Mouse (Mus musculus) liver, embryonic 14.5 days (tissue): ENCODE results near the gene Ppp4r4. TPM values are rescaled to one million over a fixed set of nuclear protein-coding genes. Genes with fewer than 3 reads are reported as not detected.

ENCODE experiments used
- ATAC-seq: fragments of 200-750 bp; cut with Nextera tagmentation; 2 replicates; pipeline ENCODE4 v1.8.0; 2017; ENCODE audit warnings: moderate number of reproducible peaks, mild to moderate bottlenecking, moderate library complexity; ENCODE audit not compliant: insufficient read depth
- DNase-seq, 3 experiments: peaks; one replicate each; pipeline ENCODE4 v3.0.0-alpha.2; 2012 to 2013; ENCODE audit warnings: low read depth in 3 of 3, low spot score in 3 of 3
- H3K27ac ChIP-seq: fragments of 300-500 bp; sonication (generic); 2 replicates; pipeline ENCODE4 v1.5.1; 2014; ENCODE audit warnings: moderate library complexity, mild to moderate bottlenecking, control low read depth, inconsistent platforms
- H3K27me3 ChIP-seq: fragments of 300-500 bp; sonication (generic); 2 replicates; pipeline ENCODE4 v1.6.1; 2014; ENCODE audit warnings: mild to moderate bottlenecking, low read length, moderate library complexity; ENCODE audit not compliant: control insufficient read depth, insufficient read depth
- H3K36me3 ChIP-seq: fragments of 300-500 bp; sonication (generic); replicated peaks from 2 replicates; pipeline ENCODE4 v1.6.1; 2014; ENCODE audit warnings: low read depth; ENCODE audit not compliant: control insufficient read depth, insufficient read depth
- H3K4me1 ChIP-seq, 2 experiments: fragments of 200-500 bp in 1 of 2; fragments of 300-500 bp in 1 of 2; sonication (generic) in 1 of 2; replicated peaks; 2 replicates each; pipeline ENCODE4 v1.6.1; 2012 to 2014; ENCODE audit warnings: antibody characterized with exemption in 1 of 2, inconsistent platforms in 1 of 2, low read length in 1 of 2; ENCODE audit not compliant: control insufficient read depth in 2 of 2, insufficient read depth in 2 of 2
- H3K4me2 ChIP-seq: fragments of 300-500 bp; sonication (generic); 2 replicates; pipeline ENCODE4 v1.6.1; 2014; ENCODE audit warnings: low read depth, mild to moderate bottlenecking, control low read depth, moderate library complexity
- H3K4me3 ChIP-seq, 2 experiments: fragments of 200-500 bp in 1 of 2; fragments of 300-500 bp in 1 of 2; sonication (generic) in 1 of 2; 2 replicates each; pipeline ENCODE4 v1.5.1; 2012 to 2014; ENCODE audit warnings: low read depth in 2 of 2, low read length in 2 of 2, mild to moderate bottlenecking in 2 of 2, control low read depth in 1 of 2, inconsistent platforms in 1 of 2, moderate library complexity in 1 of 2; ENCODE audit not compliant: insufficient read depth in 1 of 2
- H3K9ac ChIP-seq: fragments of 300-500 bp; sonication (generic); replicated peaks from 2 replicates; pipeline ENCODE4 v1.6.1; 2014; ENCODE audit warnings: mild to moderate bottlenecking, control low read depth, moderate library complexity
- H3K9me3 ChIP-seq: fragments of 300-500 bp; sonication (generic); 2 replicates; pipeline ENCODE4 v1.6.1; 2016; ENCODE audit warnings: low read length, mixed read lengths; ENCODE audit not compliant: control insufficient read depth
- CTCF ChIP-seq: IDR thresholded peaks from 2 replicates; pipeline ENCODE4 v1.5.1; 2016; ENCODE audit warnings: antibody characterized with exemption, low read depth, control low read depth
- EP300 ChIP-seq: IDR thresholded peaks from 2 replicates; pipeline ENCODE4 v1.6.1; 2016; ENCODE audit warnings: antibody characterized with exemption, low read depth
- WGBS: fragments of 180-500 bp; shearing (Covaris S2); extraction: QIAGEN DNeasy Blood & Tissue Kit; methylation state at CpG from one replicate; pipeline ENCODE4 v1.1.7; 2014; ENCODE audit not compliant: insufficient replicate concordance; 5-methylcytosine and 5-hydroxymethylcytosine counted together
- polyA plus RNA-seq, 2 experiments: library from polyadenylated mRNA; depleted of rRNA in 1 of 2; stranded (reverse) in 1 of 2; unstranded in 1 of 2; fragments of >200 nt; fragmentation: Nextera tagmentation in 1 of 2; extraction: Ambion mirVana in 1 of 2; gene quantifications; 2 replicates each; pipeline versions ENCODE4 v1.2.1 to v1.2.3; 2012 to 2014

Gene Ppp4r4
- polyA plus RNA-seq, 2 experiments: 0.79 to 0.94 TPM

- Histone ChIP-seq H3K9ac (no peak overlapping the region), H3K4me2 (no peak overlapping the region), H3K27ac (no peak overlapping the region), H3K36me3 (no peaks in the 10 kb centered on the region), H3K9me3 (no peaks in the 10 kb centered on the region), H3K27me3 (no peaks in the 10 kb centered on the region), H3K4me3 (no peak overlapping the region), H3K4me1 (no peaks in the 10 kb centered on the region)
- no peak for TF ChIP-seq EP300
- TF ChIP-seq CTCF: no peak
- ATAC-seq (no peak), DNase-seq (no peak)
- WGBS: 68% methylated on average over 8 of the region's 8 CpGs
These were observed 51.7 kb downstream of the Ppp4r4 start for GRCm38 (mm10) chr12:103583771-103584170.

GRCm38 (mm10) chr12:103598411-103598810 lies 66.3 kb downstream of the Ppp4r4 start:
- Histone ChIP-seq H3K9me3 (no peaks in the 10 kb centered on the region), H3K4me1 (no peaks in the 10 kb centered on the region; a peak in 1 of 4 replicates), H3K27ac (no peak overlapping the region), H3K36me3 (no peaks in the 10 kb centered on the region), H3K4me2 (no peak overlapping the region), H3K27me3 (no peaks in the 10 kb centered on the region), H3K4me3 (no peak overlapping the region), H3K9ac (no peak overlapping the region)
- ATAC-seq (no peak), DNase-seq (no peak)
- WGBS: 30% methylated on average over 2 of the region's 2 CpGs
- TF ChIP-seq EP300: no peak
- TF ChIP-seq CTCF: no peak

GRCm38 (mm10) chr12:103600364-103600763 lies 68.3 kb downstream of the Ppp4r4 start:
- no peak for TF ChIP-seq CTCF
- TF ChIP-seq EP300: no peak
- Histone ChIP-seq H3K9ac (no peak overlapping the region), H3K36me3 (no peaks in the 10 kb centered on the region), H3K9me3 (no peaks in the 10 kb centered on the region), H3K27ac (no peak overlapping the region), H3K4me3 (no peak overlapping the region), H3K4me1 (no peaks in the 10 kb centered on the region; a peak in 1 of 4 replicates), H3K4me2 (no peak overlapping the region), H3K27me3 (no peaks in the 10 kb centered on the region)
- DNase-seq (no peak), ATAC-seq (no peak)
- 29% methylated on average over 3 of the region's 3 CpGs for WGBS

GRCm38 (mm10) chr12:103601839-103602238 lies 69.8 kb downstream of the Ppp4r4 start:
- H3K27ac ChIP-seq: no peak overlapping the region
- no peaks in the 10 kb centered on the region for H3K36me3 ChIP-seq
- ATAC-seq (no peak), DNase-seq (no peak)
- H3K4me3 ChIP-seq: no peak overlapping the region
- no peak overlapping the region for H3K9ac ChIP-seq
- TF ChIP-seq EP300: no peak
- TF ChIP-seq CTCF: no peak
- H3K27me3 ChIP-seq: no peaks in the 10 kb centered on the region
- H3K4me2 ChIP-seq: no peak overlapping the region
- 54% methylated on average over 3 of the region's 3 CpGs for WGBS
- H3K4me1 ChIP-seq: no peaks in the 10 kb centered on the region; a peak in 1 of 4 replicates
- no peaks in the 10 kb centered on the region for H3K9me3 ChIP-seq

GRCm38 (mm10) chr12:103615141-103615540 lies 83.1 kb downstream of the Ppp4r4 start:
- TF ChIP-seq CTCF (no peak), EP300 (no peak)
- no peaks in the 10 kb centered on the region for H3K9me3 ChIP-seq
- no peak overlapping the region for H3K9ac ChIP-seq
- no peak for ATAC-seq
- no peaks in the 10 kb centered on the region for H3K27me3 ChIP-seq
- H3K4me1 ChIP-seq: no peaks in the 10 kb centered on the region; a peak in 1 of 4 replicates
- 43% methylated on average over 1 of the region's 1 CpGs for WGBS
- H3K36me3 ChIP-seq: no peaks in the 10 kb centered on the region
- no peak for DNase-seq
- no peak overlapping the region for H3K4me3 ChIP-seq
- H3K4me2 ChIP-seq: no peak overlapping the region
- no peak overlapping the region for H3K27ac ChIP-seq
